Mouse (Mus musculus): ENCODE results near the gene P4ha2.
A peak's percentile ranks its signal among the peaks of the same experiment; 100 is the strongest.
"Not testable (repeated sequence)": the region's sequence is repeated elsewhere in the genome, so short reads cannot be mapped to it uniquely, and the experiment has no call there.

Gene P4ha2

GRCm38 (mm10) chr11:54140159-54140558 is 40.3 kb downstream of the P4ha2 start:
- not testable (repeated sequence) for DNase-seq (ENCODE audit: low spot score)

- no peak for DNase-seq (ENCODE audit: low spot score)
Measured at GRCm38 (mm10) chr11:54141200-54141971, 41.5 kb downstream of the P4ha2 start.

GRCm38 (mm10) chr11:54144886-54145285 is 45.0 kb downstream of the P4ha2 start:
- peak; percentile 70 for DNase-seq (ENCODE audit: low spot score)

- DNase-seq (ENCODE audit: low spot score): no peak
Measured at GRCm38 (mm10) chr11:54145990-54146389, 46.1 kb downstream of the P4ha2 start.

- DNase-seq (ENCODE audit: low spot score): peak; percentile 71
Measured at GRCm38 (mm10) chr11:54149791-54150465, 50.0 kb downstream of the P4ha2 start.

GRCm38 (mm10) chr11:54151141-54151540 is 51.2 kb downstream of the P4ha2 start:
- DNase-seq (ENCODE audit: low spot score): no peak

GRCm38 (mm10) chr11:54152957-54153356 is 53.1 kb downstream of the P4ha2 start:
- DNase-seq (ENCODE audit: low spot score): no peak

GRCm38 (mm10) chr11:54155864-54156263 is 56.0 kb downstream of the P4ha2 start:
- peak; percentile 32 for DNase-seq (ENCODE audit: low spot score)

GRCm38 (mm10) chr11:54156504-54156903 is 56.6 kb downstream of the P4ha2 start:
- DNase-seq (ENCODE audit: low spot score): no peak

GRCm38 (mm10) chr11:54157586-54157985 is 57.7 kb downstream of the P4ha2 start:
- no peak for DNase-seq (ENCODE audit: low spot score)

GRCm38 (mm10) chr11:54160435-54160834 is 60.5 kb downstream of the P4ha2 start:
- no peak for DNase-seq (ENCODE audit: low spot score)

GRCm38 (mm10) chr11:54160920-54161319 is 61.0 kb downstream of the P4ha2 start:
- DNase-seq (ENCODE audit: low spot score): no peak

GRCm38 (mm10) chr11:54161514-54161913 is 61.6 kb downstream of the P4ha2 start:
- no peak for DNase-seq (ENCODE audit: low spot score)

GRCm38 (mm10) chr11:54162968-54163367 is 63.1 kb downstream of the P4ha2 start:
- DNase-seq (ENCODE audit: low spot score): no peak

- peak; percentile 86 for DNase-seq (ENCODE audit: low spot score)
Measured at GRCm38 (mm10) chr11:54169432-54170295, 69.8 kb downstream of the P4ha2 start.

GRCm38 (mm10) chr11:54171175-54171574 is 71.3 kb downstream of the P4ha2 start:
- no peak for DNase-seq (ENCODE audit: low spot score)

GRCm38 (mm10) chr11:54174226-54174625 is 74.3 kb downstream of the P4ha2 start:
- no peak for DNase-seq (ENCODE audit: low spot score)

GRCm38 (mm10) chr11:54174877-54175276 is 75.0 kb downstream of the P4ha2 start:
- DNase-seq (ENCODE audit: low spot score): no peak

All from MN1 (cell line).